Mouse (Mus musculus): ENCODE data around the gene Olfr912. TPM values are rescaled to one million over a fixed set of nuclear protein-coding genes. Genes with fewer than 3 reads are reported as not detected.

Gene Olfr912
- not detected in 2 replicates for polyA plus RNA-seq (2016; fragmentation: Nextera tagmentation; extraction: Ambion mirVana)

DNA sequence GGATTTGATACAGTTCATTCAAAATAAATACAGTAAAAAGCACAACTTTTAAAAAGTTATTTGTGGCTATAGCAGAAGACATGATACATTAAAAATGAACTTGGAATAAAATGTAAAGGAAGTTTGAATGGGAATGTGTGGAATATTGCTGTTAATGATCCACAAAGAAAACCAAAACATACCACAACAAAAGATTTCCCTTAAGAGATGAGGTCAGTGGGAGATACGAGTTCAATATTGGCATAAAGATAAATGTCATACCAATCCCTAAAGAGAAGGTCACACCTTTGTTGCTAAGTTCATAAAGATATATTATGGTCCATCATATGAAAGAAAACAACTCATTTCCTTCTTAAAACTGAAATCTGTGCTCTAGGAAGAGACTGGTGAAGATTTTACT is at the start of gene Olfr912:
TSS of gene Olfr912 (plus strand) at position 301 of the 400 bp plus-strand sequence.
- WGBS = 85% methylated on average over 1 of the region's 1 CpGs
- Histone ChIP-seq H3K27ac (replicated peaks) (no peak within 1 kb of the TSS), H3K4me3 (no peak within 1 kb of the TSS), H3K4me1 (no peaks in the 10 kb centered on the region), H3K27me3 (replicated peaks; ENCODE audit: low read depth, poor library complexity, severe bottlenecking) (no peaks in the 10 kb centered on the region), H3K36me3 (replicated peaks) (no peaks in the 10 kb centered on the region), H3K9me3 (no peaks in the 10 kb centered on the region)
- DNase-seq (ENCODE audit: low spot score) = no peak

DNA sequence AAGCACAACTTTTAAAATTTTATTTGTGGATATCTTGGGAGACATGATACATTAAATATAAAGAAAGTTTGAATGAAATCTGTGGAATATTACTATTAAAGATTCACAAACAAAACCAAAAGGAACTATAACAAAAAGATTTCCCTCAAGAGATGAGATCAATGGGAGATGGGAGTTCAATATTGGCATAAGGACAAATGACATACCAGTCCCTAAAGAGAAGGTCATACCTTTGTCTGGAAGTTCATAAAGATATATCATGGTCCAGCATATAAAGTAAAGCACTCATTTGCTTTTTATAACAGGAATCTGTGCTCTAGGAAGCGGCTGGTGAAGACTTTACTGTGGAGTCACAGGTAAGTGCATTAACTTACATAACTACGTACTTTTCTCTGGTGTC is 42.4 kb upstream of the Olfr912 start, which contains the start of gene Olfr910:
TSS of gene Olfr910 (plus strand) at position 301 of the 400 bp plus-strand sequence.
- no peak within 1 kb of the TSS for H3K27ac ChIP-seq (replicated peaks)
- 91% methylated on average over 2 of the region's 2 CpGs for WGBS
- no peak within 1 kb of the TSS for H3K4me3 ChIP-seq
- no peaks in the 10 kb centered on the region for H3K4me1 ChIP-seq
- no peaks in the 10 kb centered on the region for H3K9me3 ChIP-seq
- no peak for DNase-seq (ENCODE audit: low spot score)
- no peaks in the 10 kb centered on the region for H3K27me3 ChIP-seq (replicated peaks; ENCODE audit: low read depth, poor library complexity, severe bottlenecking)
- H3K36me3 ChIP-seq (replicated peaks) = no peaks in the 10 kb centered on the region

- Histone ChIP-seq H3K9me3 (no peaks in the 10 kb centered on the region), H3K27me3 (replicated peaks; ENCODE audit: low read depth, poor library complexity, severe bottlenecking) (no peaks in the 10 kb centered on the region), H3K36me3 (replicated peaks) (no peaks in the 10 kb centered on the region), H3K4me3 (no peak overlapping the region), H3K27ac (replicated peaks) (no peak overlapping the region), H3K4me1 (no peaks in the 10 kb centered on the region)
- WGBS = 54% methylated on average over 1 of the region's 1 CpGs
- no peak for DNase-seq (ENCODE audit: low spot score)
These were observed 11.1 kb downstream of the Olfr912 start for GRCm38 (mm10) chr9:38591056-38591455.

DNA sequence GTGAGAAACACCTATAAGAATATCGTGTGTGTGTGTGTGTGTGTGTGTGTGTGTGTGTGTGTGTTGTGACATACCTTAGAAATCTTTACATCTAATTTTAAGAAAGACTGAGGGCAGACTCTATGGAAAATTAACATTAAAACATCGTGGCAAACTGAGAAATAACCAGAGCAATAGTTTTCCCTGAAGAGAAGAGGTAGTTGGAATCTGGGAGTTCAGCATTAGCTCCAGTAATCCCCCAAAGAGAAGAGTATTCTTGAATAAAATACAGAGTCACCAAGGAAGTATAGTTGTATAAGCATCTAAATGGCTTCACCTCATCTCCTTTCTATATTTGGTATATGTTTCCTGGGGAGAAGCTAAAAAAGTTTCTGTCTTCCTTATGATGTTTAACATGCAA is 12.5 kb downstream of the Olfr912 start, which contains the start of gene Olfr913:
TSS of gene Olfr913 (plus strand) at position 301 of the 400 bp plus-strand sequence.
- no peaks in the 10 kb centered on the region for H3K4me1 ChIP-seq
- H3K27me3 ChIP-seq (replicated peaks; ENCODE audit: low read depth, poor library complexity, severe bottlenecking) = no peaks in the 10 kb centered on the region
- no peak within 1 kb of the TSS for H3K4me3 ChIP-seq
- 73% methylated on average over 2 of the region's 2 CpGs for WGBS
- no peak for DNase-seq (ENCODE audit: low spot score)
- no peak within 1 kb of the TSS for H3K27ac ChIP-seq (replicated peaks)
- no peaks in the 10 kb centered on the region for H3K36me3 ChIP-seq (replicated peaks)
- no peaks in the 10 kb centered on the region for H3K9me3 ChIP-seq

DNA sequence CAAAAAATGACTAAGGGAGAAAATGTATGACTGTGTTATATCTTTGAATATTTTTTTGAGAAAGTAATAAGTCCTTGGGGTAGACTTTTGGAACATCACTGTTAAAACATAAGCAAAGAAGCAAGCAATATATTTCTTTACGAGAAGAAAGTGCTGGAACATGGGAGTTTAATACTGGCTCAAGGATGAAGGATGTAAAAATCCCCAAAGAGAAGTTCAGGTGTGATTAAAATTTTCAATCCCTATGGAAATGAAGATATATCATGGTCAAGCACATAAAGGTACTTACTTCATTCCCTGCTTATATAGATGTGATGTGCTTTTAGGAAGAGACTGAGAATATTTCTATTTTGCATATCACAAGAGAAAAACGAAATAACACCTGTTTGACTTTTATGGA is 24.8 kb downstream of the Olfr912 start, which contains the start of gene Olfr914:
TSS of gene Olfr914 (plus strand) at position 301 of the 400 bp plus-strand sequence.
- no peak for DNase-seq (ENCODE audit: low spot score)
- no peaks in the 10 kb centered on the region for H3K9me3 ChIP-seq
- WGBS = 74% methylated on average over 2 of the region's 2 CpGs
- H3K27me3 ChIP-seq (replicated peaks; ENCODE audit: low read depth, poor library complexity, severe bottlenecking) = no peaks in the 10 kb centered on the region
- no peaks in the 10 kb centered on the region for H3K4me1 ChIP-seq
- H3K27ac ChIP-seq (replicated peaks) = no peak within 1 kb of the TSS
- H3K36me3 ChIP-seq (replicated peaks) = no peaks in the 10 kb centered on the region
- no peak within 1 kb of the TSS for H3K4me3 ChIP-seq

DNA sequence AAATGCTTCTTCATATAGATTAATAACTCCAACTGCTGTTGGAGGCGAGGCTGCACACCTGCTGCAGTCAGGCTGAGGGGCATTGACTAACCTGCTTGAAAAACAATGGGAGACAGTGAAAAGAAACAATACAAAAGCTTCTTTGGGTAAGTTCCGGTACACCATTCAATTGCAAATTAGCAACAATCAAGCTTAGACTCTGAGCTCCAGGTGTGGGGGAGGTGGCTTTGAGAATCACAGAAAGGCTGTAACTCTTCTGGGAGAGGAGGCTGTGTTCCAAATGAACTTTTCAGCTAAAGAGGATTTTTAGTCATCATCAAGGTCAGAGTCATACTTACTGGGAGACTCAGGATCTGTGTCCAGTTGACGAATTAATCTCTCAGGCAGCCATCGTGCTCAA is 52.4 kb downstream of the Olfr912 start:
- WGBS = 85% methylated on average over 4 of the region's 4 CpGs
- no peak overlapping the region for H3K4me3 ChIP-seq

More for the DNA sequence above, 52.4 kb downstream of the Olfr912 start:
- DNase-seq (ENCODE audit: low spot score) = no peak
- Histone ChIP-seq H3K36me3 (replicated peaks) (no peaks in the 10 kb centered on the region), H3K4me1 (no peaks in the 10 kb centered on the region), H3K27me3 (replicated peaks; ENCODE audit: low read depth, poor library complexity, severe bottlenecking) (no peaks in the 10 kb centered on the region), H3K27ac (replicated peaks) (no peak overlapping the region), H3K9me3 (peaks cover 5% of the 10 kb centered on the region)

Other genes starting within 250 kb of the Olfr912 start
- not detected in 2 replicates for gene Olfr898, start 231.8 kb upstream of the Olfr912 start, polyA plus RNA-seq (2016; fragmentation: Nextera tagmentation; extraction: Ambion mirVana)
- not detected in 2 replicates for gene Olfr250, start 213.3 kb upstream of the Olfr912 start, polyA plus RNA-seq (2016; fragmentation: Nextera tagmentation; extraction: Ambion mirVana)
- gene Olfr251, start 203.1 kb upstream of the Olfr912 start, polyA plus RNA-seq (2016; fragmentation: Nextera tagmentation; extraction: Ambion mirVana) = not detected in 2 replicates
- not detected in 2 replicates for gene Olfr147, start 178.5 kb upstream of the Olfr912 start, polyA plus RNA-seq (2016; fragmentation: Nextera tagmentation; extraction: Ambion mirVana)
- gene Olfr901, start 150.7 kb upstream of the Olfr912 start, polyA plus RNA-seq (2016; fragmentation: Nextera tagmentation; extraction: Ambion mirVana) = not detected in 2 replicates
- not detected in 2 replicates for gene Olfr902, start 132.5 kb upstream of the Olfr912 start, polyA plus RNA-seq (2016; fragmentation: Nextera tagmentation; extraction: Ambion mirVana)
- gene Olfr904, start 117.0 kb upstream of the Olfr912 start, polyA plus RNA-seq (2016; fragmentation: Nextera tagmentation; extraction: Ambion mirVana) = not detected in 2 replicates
- not detected in 2 replicates for gene Olfr905, start 109.1 kb upstream of the Olfr912 start, polyA plus RNA-seq (2016; fragmentation: Nextera tagmentation; extraction: Ambion mirVana)
- not detected in 2 replicates for gene Olfr906, start 93.1 kb upstream of the Olfr912 start, polyA plus RNA-seq (2016; fragmentation: Nextera tagmentation; extraction: Ambion mirVana)
- gene Olfr907, start 84.4 kb upstream of the Olfr912 start, polyA plus RNA-seq (2016; fragmentation: Nextera tagmentation; extraction: Ambion mirVana) = not detected in 2 replicates
- gene Olfr911-ps1, start 58.6 kb upstream of the Olfr912 start, polyA plus RNA-seq (2016; fragmentation: Nextera tagmentation; extraction: Ambion mirVana) = not detected in 2 replicates
- not detected in 2 replicates for gene Olfr910, start 42.3 kb upstream of the Olfr912 start, polyA plus RNA-seq (2016; fragmentation: Nextera tagmentation; extraction: Ambion mirVana)
- not detected in 2 replicates for gene Olfr913, start 12.6 kb downstream of the Olfr912 start, polyA plus RNA-seq (2016; fragmentation: Nextera tagmentation; extraction: Ambion mirVana)
- not detected in 2 replicates for gene Olfr914, start 24.9 kb downstream of the Olfr912 start, polyA plus RNA-seq (2016; fragmentation: Nextera tagmentation; extraction: Ambion mirVana)
- gene Olfr916, start 79.7 kb downstream of the Olfr912 start, polyA plus RNA-seq (2016; fragmentation: Nextera tagmentation; extraction: Ambion mirVana) = not detected in 2 replicates
- not detected in 2 replicates for gene Olfr917, start 85.7 kb downstream of the Olfr912 start, polyA plus RNA-seq (2016; fragmentation: Nextera tagmentation; extraction: Ambion mirVana)
- gene Olfr918, start 94.4 kb downstream of the Olfr912 start, polyA plus RNA-seq (2016; fragmentation: Nextera tagmentation; extraction: Ambion mirVana) = not detected in 2 replicates
- not detected in 2 replicates for gene Olfr919, start 123.5 kb downstream of the Olfr912 start, polyA plus RNA-seq (2016; fragmentation: Nextera tagmentation; extraction: Ambion mirVana)
- 7.0 and 9.2 TPM in 2 replicates for gene Vwa5a, start 138.1 kb downstream of the Olfr912 start, polyA plus RNA-seq (2016; fragmentation: Nextera tagmentation; extraction: Ambion mirVana)
- not detected in 2 replicates for gene Olfr920, start 172.1 kb downstream of the Olfr912 start, polyA plus RNA-seq (2016; fragmentation: Nextera tagmentation; extraction: Ambion mirVana)
- not detected in 2 replicates for gene Olfr921, start 192.9 kb downstream of the Olfr912 start, polyA plus RNA-seq (2016; fragmentation: Nextera tagmentation; extraction: Ambion mirVana)
- not detected in 2 replicates for gene Olfr922, start 234.4 kb downstream of the Olfr912 start, polyA plus RNA-seq (2016; fragmentation: Nextera tagmentation; extraction: Ambion mirVana)
- not detected in 2 replicates for gene Olfr923, start 246.4 kb downstream of the Olfr912 start, polyA plus RNA-seq (2016; fragmentation: Nextera tagmentation; extraction: Ambion mirVana)

Measured in embryonic facial prominence, embryonic 10.5 days (tissue).